Mouse (Mus musculus) CH12.LX (cell line): Measurements from ENCODE around the gene Arl6ip4. TPM values are rescaled to one million over a fixed set of nuclear protein-coding genes. Genes with fewer than 3 reads are reported as not detected.

Source experiments
- DNase-seq: peaks from one replicate; pipeline ENCODE4 v3.0.0-alpha.2; 2013; ENCODE audit errors: extremely low read depth
- H3K27ac ChIP-seq: 2 replicates; pipeline ENCODE4 v1.5.1; 2012; ENCODE audit warnings: low read depth, mild to moderate bottlenecking, control low read depth, moderate library complexity; ENCODE audit not compliant: insufficient read depth
- H3K27me3 ChIP-seq: replicated peaks from 2 replicates; pipeline ENCODE3; 2012; ENCODE audit warnings: inconsistent platforms
- H3K36me3 ChIP-seq, 2 experiments: replicated peaks in 1 of 2; 2 replicates each; pipeline versions ENCODE3 to v1.6.1; 2012; ENCODE audit warnings: inconsistent platforms in 1 of 2, low read length in 1 of 2, mild to moderate bottlenecking in 1 of 2, mixed read lengths in 1 of 2, moderate library complexity in 1 of 2; ENCODE audit not compliant: control insufficient read depth in 1 of 2, insufficient read depth in 1 of 2
- H3K4me1 ChIP-seq, 2 experiments: 2 replicates each; pipeline ENCODE4 v1.6.1; 2012; ENCODE audit warnings: inconsistent platforms in 1 of 2, moderate library complexity in 1 of 2; ENCODE audit not compliant: insufficient read depth in 2 of 2, control insufficient read depth in 1 of 2
- H3K4me2 ChIP-seq: 2 replicates; pipeline ENCODE4 v1.6.1; 2012; ENCODE audit warnings: low read depth, mild to moderate bottlenecking, control low read depth; ENCODE audit not compliant: poor library complexity, insufficient read depth, severe bottlenecking
- H3K4me3 ChIP-seq, 3 experiments: fragments of 150-350 bp in 1 of 3; sonication (generic) in 1 of 3; replicated peaks in 1 of 3; 2 replicates each; pipeline versions ENCODE3 to v1.5.1; 2011 to 2012; ENCODE audit warnings: low read depth in 2 of 3, low read length in 2 of 3, mild to moderate bottlenecking in 2 of 3, moderate library complexity in 2 of 3, control low read depth in 1 of 3, improper control_type of control experiment in 1 of 3, inconsistent platforms in 1 of 3, mixed read lengths in 1 of 3; ENCODE audit not compliant: poor library complexity in 1 of 3
- H3K79me2 ChIP-seq: replicated peaks from 2 replicates; pipeline ENCODE4 v1.6.1; 2012; ENCODE audit warnings: mild to moderate bottlenecking, moderate library complexity; ENCODE audit not compliant: control insufficient read depth, poor library complexity, insufficient read depth, severe bottlenecking; ENCODE audit errors: extremely low read depth
- H3K9ac ChIP-seq: 2 replicates; pipeline ENCODE4 v1.6.1; 2012; ENCODE audit warnings: low read depth, mild to moderate bottlenecking, control low read depth, moderate library complexity; ENCODE audit not compliant: insufficient read depth
- H3K9me3 ChIP-seq: replicated peaks from 2 replicates; pipeline ENCODE3; 2012; ENCODE audit warnings: low read length, inconsistent platforms, mixed read lengths
- CTCF ChIP-seq, 2 experiments: IDR thresholded peaks in 1 of 2; conservative IDR thresholded peaks in 1 of 2; 2 replicates each; pipeline ENCODE4 v1.5.1; 2011 to 2012; ENCODE audit warnings: low read depth in 2 of 2, low read length in 2 of 2, improper control_type of control experiment in 1 of 2, inconsistent platforms in 1 of 2, mild to moderate bottlenecking in 1 of 2, moderate library complexity in 1 of 2
- E2F4 ChIP-seq: IDR thresholded peaks from 2 replicates; pipeline ENCODE4 v1.6.1; 2011; ENCODE audit warnings: low read depth, low read length, improper control_type of control experiment; ENCODE audit not compliant: insufficient replicate concordance
- ELF1 ChIP-seq: IDR thresholded peaks from 2 replicates; pipeline ENCODE4 v1.6.1; 2014; ENCODE audit warnings: low read depth, mild to moderate bottlenecking, inconsistent platforms, low read length, improper control_type of control experiment
- EP300 ChIP-seq: IDR thresholded peaks from 2 replicates; pipeline ENCODE4 v1.6.1; 2011; ENCODE audit warnings: low read length, improper control_type of control experiment
- HCFC1 ChIP-seq: IDR thresholded peaks from 2 replicates; pipeline ENCODE4 v1.6.1; 2012; ENCODE audit warnings: low read depth, mild to moderate bottlenecking, inconsistent platforms, low read length, improper control_type of control experiment
- IRF4 ChIP-seq: IDR thresholded peaks from 2 replicates; pipeline ENCODE4 v1.6.1; 2014; ENCODE audit warnings: low read depth, mild to moderate bottlenecking, inconsistent platforms, low read length, improper control_type of control experiment
- JUN ChIP-seq: IDR thresholded peaks from 2 replicates; pipeline ENCODE4 v1.6.1; 2011; ENCODE audit warnings: low read depth, mild to moderate bottlenecking, low read length, improper control_type of control experiment, moderate library complexity; ENCODE audit not compliant: insufficient read depth
- JUND ChIP-seq: conservative IDR thresholded peaks from 2 replicates; pipeline ENCODE4 v1.6.1; 2011; ENCODE audit warnings: low read depth, low read length, improper control_type of control experiment
- KAT2A ChIP-seq: IDR thresholded peaks from 2 replicates; pipeline ENCODE4 v1.6.1; 2012; ENCODE audit warnings: low read length, improper control_type of control experiment, inconsistent platforms; ENCODE audit not compliant: insufficient replicate concordance
- MXI1 ChIP-seq: IDR thresholded peaks from 2 replicates; pipeline ENCODE4 v1.6.1; 2011; ENCODE audit warnings: mild to moderate bottlenecking, low read depth, low read length, improper control_type of control experiment
- MYC ChIP-seq: IDR thresholded peaks from 2 replicates; pipeline ENCODE4 v1.6.1; 2011; ENCODE audit warnings: low read depth, mild to moderate bottlenecking, improper control_type of control experiment, low read length
- NELFE ChIP-seq: IDR thresholded peaks from 2 replicates; pipeline ENCODE4 v1.6.1; 2011; ENCODE audit warnings: low read depth, low read length, improper control_type of control experiment
- POLR2A ChIP-seq: IDR thresholded peaks from 2 replicates; pipeline ENCODE4 v1.6.1; 2011; ENCODE audit warnings: low read depth, mild to moderate bottlenecking, improper control_type of control experiment, low read length
- RAD21 ChIP-seq: IDR thresholded peaks from 2 replicates; pipeline ENCODE4 v1.6.1; 2011; ENCODE audit warnings: low read depth, mild to moderate bottlenecking, low read length, improper control_type of control experiment, moderate library complexity
- SIN3A ChIP-seq: IDR thresholded peaks from 2 replicates; pipeline ENCODE4 v1.6.1; 2012; ENCODE audit warnings: low read length, improper control_type of control experiment, inconsistent platforms
- SMC3 ChIP-seq: IDR thresholded peaks from 2 replicates; pipeline ENCODE4 v1.6.1; 2011; ENCODE audit warnings: low read depth, low read length, improper control_type of control experiment
- TCF12 ChIP-seq: IDR thresholded peaks from 2 replicates; pipeline ENCODE4 v1.6.1; 2014; ENCODE audit warnings: low read depth, mild to moderate bottlenecking, inconsistent platforms, low read length, improper control_type of control experiment
- UBTF ChIP-seq: IDR thresholded peaks from 2 replicates; pipeline ENCODE4 v1.6.1; 2012; ENCODE audit warnings: low read depth, mild to moderate bottlenecking, inconsistent platforms, low read length, improper control_type of control experiment, moderate library complexity
- USF2 ChIP-seq: conservative IDR thresholded peaks from 2 replicates; pipeline ENCODE4 v1.6.1; 2011; ENCODE audit warnings: low read depth, low read length, improper control_type of control experiment
- ZC3H11A ChIP-seq: IDR thresholded peaks from 2 replicates; pipeline ENCODE4 v1.6.1; 2012; ENCODE audit warnings: low read depth, mild to moderate bottlenecking, inconsistent platforms, low read length, improper control_type of control experiment
- ZMIZ1 ChIP-seq: IDR thresholded peaks from 2 replicates; pipeline ENCODE4 v1.6.1; 2012; ENCODE audit warnings: low read depth, mild to moderate bottlenecking, inconsistent platforms, low read length, improper control_type of control experiment
- ZNF384 ChIP-seq: IDR thresholded peaks from 2 replicates; pipeline ENCODE4 v1.6.1; 2012; ENCODE audit warnings: low read depth, low read length, improper control_type of control experiment, inconsistent platforms
- dilution Hi-C: fragments of 300-500 bp; cut with MboI; formaldehyde crosslinking; loops from 2 replicates; pipeline ENCODE4 v1.14.3; 2020; ENCODE audit warnings: low sequenced_read_pairs; ENCODE audit not compliant: extremely low pct_unique_long_range_greater_than_20kb, extremely low pct_ligation_motif_present
- in situ Hi-C: fragments of 300-500 bp; cut with MboI; formaldehyde crosslinking; loops from 3 replicates; pipeline ENCODE4 v1.14.3; 2019; ENCODE audit warnings: low sequenced_read_pairs, low pct_ligation_motif_present, low pct_unique_long_range_greater_than_20kb, mixed read lengths
- polyA plus RNA-seq: library from polyadenylated mRNA; unstranded; fragments of >175 nt; gene quantifications from 2 replicates; pipeline ENCODE4 v1.2.1, GENCODE M21; 2012; ENCODE audit warnings: low read depth; ENCODE audit not compliant: insufficient read length
- total RNA-seq, 2 experiments: library from RNA; depleted of rRNA; stranded (reverse); fragments of 300-350 nt in 1 of 2; fragments of >200 nt in 1 of 2; gene quantifications; 2 replicates each; pipeline ENCODE4 v1.2.3; 2012 to 2014

Gene Arl6ip4
- total and polyA plus RNA-seq, 3 experiments, result 37.2 to 130 (median 63.2) TPM

DNA sequence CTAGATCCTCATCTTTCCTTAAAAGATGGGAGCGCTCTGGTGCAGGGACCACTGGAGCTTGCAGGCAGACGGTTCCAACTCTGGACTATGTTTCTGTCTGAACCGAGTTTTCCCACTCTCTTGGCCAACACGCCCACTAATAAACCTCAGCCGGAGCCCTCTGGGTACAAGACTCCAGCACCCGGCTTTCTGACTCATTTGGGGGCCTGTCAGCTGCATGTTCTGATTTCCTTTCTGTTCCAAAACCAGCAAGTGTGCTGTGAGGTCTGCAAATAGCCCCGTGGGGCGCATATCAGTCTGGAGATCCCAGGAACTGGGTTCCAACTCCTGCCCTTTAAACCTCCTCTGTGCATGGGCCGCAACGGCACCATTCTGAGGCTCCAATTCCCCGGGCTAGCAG, 47.6 kb downstream of the Arl6ip4 start:
- in situ Hi-C loops, result loop anchor here (5.0 kb wide), 1 partner anchor 114 kb away; no protein-coding TSS in a partner anchor
- H3K4me1 ChIP-seq, result no peaks in the 10 kb centered on the region; a peak in 2 of 4 replicates

DNA sequence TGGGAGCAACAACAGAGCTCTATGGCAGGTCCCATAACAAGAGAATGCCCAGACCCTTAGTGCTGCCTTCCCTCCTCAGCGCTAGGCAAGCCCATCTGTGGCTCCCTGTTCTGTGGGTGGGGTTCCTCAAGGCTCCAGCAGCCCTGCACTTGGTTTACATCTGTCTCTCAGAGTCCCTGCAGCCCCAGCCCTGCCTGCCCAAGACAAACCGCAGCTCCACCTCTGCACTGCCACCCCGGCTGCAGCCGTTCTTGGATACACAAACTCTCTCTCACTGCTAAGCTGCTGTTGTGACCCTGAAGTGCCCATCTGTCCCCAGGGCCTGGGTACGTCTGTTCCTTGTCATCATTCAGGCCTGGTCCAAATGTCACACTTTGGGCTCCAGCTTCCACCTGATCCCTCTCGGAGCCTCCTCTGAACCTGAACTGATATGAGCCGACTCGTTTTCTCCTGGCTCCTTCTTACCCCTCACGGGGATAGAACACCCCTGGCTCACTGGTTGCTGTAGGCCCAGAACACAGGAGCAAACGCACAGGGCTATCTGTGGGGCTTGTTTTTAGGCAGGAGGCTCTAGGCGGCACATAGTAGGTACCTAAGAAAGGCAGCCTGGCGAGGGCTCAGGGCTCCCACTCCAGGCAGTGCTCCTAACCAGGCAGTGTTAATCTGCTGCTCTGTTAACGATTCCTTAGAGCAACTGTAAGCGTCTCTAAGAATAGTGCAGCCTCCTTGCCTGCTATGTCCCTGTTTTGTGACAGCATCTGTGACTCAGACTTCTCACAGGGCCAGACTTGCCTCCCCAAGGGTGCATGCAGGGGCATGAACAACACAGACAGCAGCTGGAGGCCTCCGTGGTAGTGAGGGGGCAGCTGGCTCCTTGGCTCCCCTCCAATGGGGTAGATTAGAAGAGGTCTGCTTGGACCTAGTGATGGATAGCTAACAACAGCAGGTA, 50.0 kb downstream of the Arl6ip4 start:
- in situ Hi-C loops, result loop anchor here (5.0 kb wide), 1 partner anchor 36 kb away; no protein-coding TSS in a partner anchor
- H3K4me1 ChIP-seq, result no peaks in the 10 kb centered on the region; a peak in 2 of 4 replicates
- H3K79me2 ChIP-seq, result no peaks in the 10 kb centered on the region
- H3K36me3 ChIP-seq, result peaks cover 0 to 3% of the 10 kb centered on the region in 2 experiments
- TF ChIP-seq ZNF384, result no peak
- TF ChIP-seq EP300, result no peak
- TF ChIP-seq SMC3, result no peak
- TF ChIP-seq E2F4, result no peak
- no peak for TF ChIP-seq UBTF
- no peak for TF ChIP-seq IRF4
- TF ChIP-seq RAD21, result no peak
- H3K4me2 ChIP-seq, result no peak overlapping the region
- H3K27me3 ChIP-seq, result no peaks in the 10 kb centered on the region
- H3K27ac ChIP-seq, result no peak overlapping the region
- no peak for DNase-seq
- no peaks in the 10 kb centered on the region for H3K9me3 ChIP-seq
- H3K4me3 ChIP-seq, result no peak overlapping the region
- no peak overlapping the region for H3K9ac ChIP-seq
- dilution Hi-C loops, result no loop called here

More for the DNA sequence above, 47.6 kb downstream of the Arl6ip4 start:
- Histone ChIP-seq H3K9ac (no peak overlapping the region), H3K36me3 (peaks cover 0 to 5% of the 10 kb centered on the region in 2 experiments), H3K9me3 (no peaks in the 10 kb centered on the region), H3K27me3 (no peaks in the 10 kb centered on the region), H3K4me2 (no peak overlapping the region), H3K4me3 (no peak overlapping the region), H3K79me2 (no peaks in the 10 kb centered on the region), H3K27ac (no peak overlapping the region)
- no peak for DNase-seq
- dilution Hi-C loops, result no loop called here
- TF ChIP-seq E2F4 (no peak), USF2 (no peak), JUN (no peak), POLR2A (no peak), RAD21 (no peak), MYC (no peak), ZMIZ1 (no peak), ZC3H11A (no peak), SIN3A (no peak), JUND (no peak), ELF1 (no peak), TCF12 (no peak), MXI1 (no peak), NELFE (no peak), KAT2A (no peak), HCFC1 (no peak), CTCF (conservative IDR thresholded peaks at IDR 0.05 in 1 of 2, IDR thresholded peaks at IDR 0.05 in 1 of 2; ENCODE audit: low read depth in 2 of 2, low read length in 2 of 2) (no peak)
